Mouse (Mus musculus): Measurements from ENCODE around the gene Plcb4.

- TF ChIP-seq CTCF (IDR thresholded peaks at IDR 0.05; ENCODE audit: borderline replicate concordance, insufficient read depth, low read length): no peak
- TF ChIP-seq POLR2A (IDR thresholded peaks at IDR 0.05; ENCODE audit: low read depth, low read length): no peak
Observed at GRCm38 (mm10) chr2:135787415-135787814, 128.6 kb downstream of the Plcb4 start.
